Mouse (Mus musculus) heart, postnatal 4 days (tissue): Measurements from ENCODE around the gene Pdxk. TPM values are rescaled to one million over a fixed set of nuclear protein-coding genes. Genes with fewer than 3 reads are reported as not detected.
"Not testable (repeated sequence)": the region's sequence is repeated elsewhere in the genome, so short reads cannot be mapped to it uniquely, and the experiment has no call there.

Experiments
- DNase-seq: peaks from one replicate; pipeline ENCODE4 v3.0.0; 2021
- total RNA-seq, 2 experiments: library from RNA; stranded (reverse); gene quantifications; 2 replicates each; pipeline ENCODE4 v1.2.3; 2021

Gene Pdxk
- total RNA-seq, result 1 to 10 TPM; 6.8 to 8.5 TPM

DNA sequence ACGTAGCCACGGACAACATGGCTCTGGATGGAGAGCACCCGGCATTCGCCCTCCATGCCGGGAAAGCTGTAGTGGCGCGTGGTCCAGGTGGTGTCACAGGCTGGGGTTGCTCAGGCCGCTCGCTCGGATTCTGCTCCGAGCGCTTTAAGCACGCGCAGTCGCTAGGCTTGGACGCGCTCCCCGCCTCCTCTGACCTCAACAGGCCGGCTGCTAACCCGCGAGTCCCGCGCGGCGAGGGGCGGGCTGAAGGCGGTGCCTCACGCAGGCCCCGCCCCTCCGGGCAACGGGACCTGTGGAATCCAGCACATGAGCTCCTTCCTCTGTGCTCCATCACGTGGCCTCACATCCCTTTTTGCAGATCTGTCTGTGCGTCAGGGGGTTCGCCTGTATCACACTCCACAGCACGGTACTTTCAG lies at the start of gene Pdxk:
Gene Pdxk, minus strand, starts transcription at position 184 of the 416 bp plus-strand sequence.
- DNase-seq, result peak; percentile 93

- no peak for DNase-seq
Measured at GRCm38 (mm10) chr10:78502986-78503733, 38.4 kb upstream of the Pdxk start.

- DNase-seq, result peak; percentile 88
Measured at GRCm38 (mm10) chr10:78487431-78488086, 22.8 kb upstream of the Pdxk start.

GRCm38 (mm10) chr10:78486871-78487270 lies 22.1 kb upstream of the Pdxk start:
- DNase-seq, result no peak

GRCm38 (mm10) chr10:78485369-78485768 lies 20.6 kb upstream of the Pdxk start:
- DNase-seq, result not testable (repeated sequence)

- peak; percentile 39 for DNase-seq
Measured at GRCm38 (mm10) chr10:78481928-78482499, 17.2 kb upstream of the Pdxk start.

GRCm38 (mm10) chr10:78480954-78481927 lies 16.5 kb upstream of the Pdxk start:
- no peak for DNase-seq

GRCm38 (mm10) chr10:78476821-78477220 lies 12.0 kb upstream of the Pdxk start:
- no peak for DNase-seq

GRCm38 (mm10) chr10:78474759-78475158 lies 10.0 kb upstream of the Pdxk start:
- no peak for DNase-seq

GRCm38 (mm10) chr10:78473434-78473833 lies 8.7 kb upstream of the Pdxk start:
- no peak for DNase-seq

GRCm38 (mm10) chr10:78472046-78472445 lies 7.3 kb upstream of the Pdxk start:
- DNase-seq, result no peak

DNA sequence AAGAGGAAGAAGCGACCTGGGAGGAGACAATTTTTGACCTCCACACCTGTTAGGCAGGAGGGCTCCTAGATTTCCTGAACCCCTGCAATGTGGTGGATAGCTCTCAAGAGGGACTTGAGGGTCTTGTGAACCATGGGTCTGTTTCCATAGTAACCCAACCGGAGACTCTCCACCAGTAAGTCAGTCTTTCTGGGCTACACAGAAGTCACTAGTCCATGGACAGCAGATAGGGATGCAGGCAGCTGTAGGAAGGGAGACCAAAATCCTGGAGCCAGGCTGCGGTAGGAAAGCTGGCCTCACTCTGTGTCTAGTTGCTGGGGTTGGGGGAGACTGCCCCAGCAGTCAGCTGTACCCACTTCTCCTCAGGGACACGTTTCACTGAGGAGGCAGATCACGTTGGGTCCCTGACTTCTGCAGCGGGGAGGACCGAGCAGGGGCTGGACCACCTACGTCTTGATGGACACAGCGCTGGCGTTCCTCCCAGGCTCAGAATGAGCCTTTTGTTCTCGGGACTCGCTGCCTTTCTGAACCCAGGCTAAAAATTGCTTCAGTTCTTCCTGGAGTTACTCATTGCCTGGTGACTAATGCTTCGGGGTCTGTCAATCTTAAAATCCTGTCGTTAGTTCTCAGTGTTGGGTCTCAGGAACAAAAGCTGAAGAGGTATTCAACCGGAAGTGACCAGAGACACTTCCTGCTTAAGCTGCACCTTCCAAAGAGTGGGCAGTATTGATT lies 6.0 kb upstream of the Pdxk start:
- peak; percentile 49 for DNase-seq

GRCm38 (mm10) chr10:78467761-78468310 lies 3.1 kb upstream of the Pdxk start:
- peak; percentile 43 for DNase-seq

DNA sequence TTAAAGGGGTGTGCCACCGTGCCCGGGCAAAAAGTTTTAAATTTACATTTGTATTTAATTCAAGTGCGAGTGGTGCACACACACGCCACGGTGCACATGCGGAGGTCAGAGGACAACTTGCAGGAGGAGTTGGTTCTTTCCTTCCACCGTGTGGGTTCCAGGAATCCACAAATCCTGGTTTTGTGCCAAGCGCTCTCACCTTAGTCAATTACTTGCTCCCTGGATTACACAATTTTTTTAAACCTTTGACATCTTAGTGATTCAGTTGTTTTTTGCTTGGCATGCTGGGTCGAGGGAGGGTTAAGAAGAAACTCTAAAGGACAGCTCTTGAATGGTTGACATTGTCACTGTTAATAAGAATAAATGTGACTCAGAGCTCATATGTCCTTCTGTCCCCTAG lies 1.9 kb upstream of the Pdxk start:
- no peak for DNase-seq

- DNase-seq, result no peak
Measured at GRCm38 (mm10) chr10:78465472-78465871, 697 bp upstream of the Pdxk start.

- no peak for DNase-seq
Measured at GRCm38 (mm10) chr10:78464201-78464791, 479 bp downstream of the Pdxk start.

DNA sequence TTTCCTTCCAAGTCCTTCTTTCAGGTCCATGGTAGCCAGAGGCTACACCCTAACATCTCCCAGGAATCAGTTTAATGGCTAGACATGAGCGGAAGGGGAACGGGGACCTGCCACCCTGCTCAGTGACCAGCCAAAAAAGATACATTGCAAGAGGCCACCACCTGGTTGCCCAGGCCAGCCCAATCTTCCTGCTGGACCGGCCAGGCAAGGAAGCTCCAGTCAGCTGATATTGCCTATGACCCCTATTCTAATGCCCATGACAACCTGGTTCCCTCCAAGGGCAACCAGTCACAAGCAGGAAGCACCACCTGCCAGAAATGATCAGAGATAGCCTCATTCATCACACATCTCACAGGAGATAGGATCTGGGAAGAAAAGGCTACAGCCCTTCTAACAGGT lies 1.0 kb downstream of the Pdxk start:
- no peak for DNase-seq

- DNase-seq, result no peak
Measured at GRCm38 (mm10) chr10:78462945-78463768, 1.6 kb downstream of the Pdxk start.

GRCm38 (mm10) chr10:78461767-78462166 lies 3.0 kb downstream of the Pdxk start:
- DNase-seq, result no peak

DNA sequence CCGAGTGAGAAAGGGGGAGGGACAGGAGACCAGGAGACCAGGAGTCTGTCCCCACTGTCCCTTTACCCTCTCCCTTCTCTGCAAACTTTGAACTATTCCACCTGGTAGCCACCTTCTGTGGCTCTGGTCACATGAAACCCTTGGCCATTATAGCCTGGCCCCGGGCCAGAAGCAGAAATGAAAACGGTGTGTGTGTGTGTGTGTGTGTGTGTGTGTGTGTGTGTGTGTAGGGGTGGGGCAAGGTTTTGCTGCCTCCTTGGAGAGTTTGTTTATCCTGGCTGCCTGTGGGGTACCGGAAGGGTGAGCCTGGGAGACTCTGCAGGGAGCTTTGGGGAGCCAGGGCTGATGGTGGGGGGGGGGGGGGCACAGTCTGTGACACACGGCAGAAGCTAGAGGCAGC lies 4.3 kb downstream of the Pdxk start:
- DNase-seq, result no peak
